Mouse (Mus musculus): ENCODE results near the gene Clec2e.

- TF ChIP-seq CTCF (IDR thresholded peaks at IDR 0.05; ENCODE audit: low read depth, low read length), result no peak
- TF ChIP-seq TAL1 (conservative IDR thresholded peaks at IDR 0.05; ENCODE audit: low read depth, low read length), result no peak
Observed at GRCm38 (mm10) chr6:129146812-129147211, 46.1 kb upstream of the Clec2e start.

Measured in G1E (cell line).